Mouse (Mus musculus): Measurements from ENCODE around the gene Mettl7a2.
A peak's percentile ranks its signal among the peaks of the same experiment; 100 is the strongest.
"Not testable (repeated sequence)": the region's sequence is repeated elsewhere in the genome, so short reads cannot be mapped to it uniquely, and the experiment has no call there.

The Mettl7a2 gene

DNA sequence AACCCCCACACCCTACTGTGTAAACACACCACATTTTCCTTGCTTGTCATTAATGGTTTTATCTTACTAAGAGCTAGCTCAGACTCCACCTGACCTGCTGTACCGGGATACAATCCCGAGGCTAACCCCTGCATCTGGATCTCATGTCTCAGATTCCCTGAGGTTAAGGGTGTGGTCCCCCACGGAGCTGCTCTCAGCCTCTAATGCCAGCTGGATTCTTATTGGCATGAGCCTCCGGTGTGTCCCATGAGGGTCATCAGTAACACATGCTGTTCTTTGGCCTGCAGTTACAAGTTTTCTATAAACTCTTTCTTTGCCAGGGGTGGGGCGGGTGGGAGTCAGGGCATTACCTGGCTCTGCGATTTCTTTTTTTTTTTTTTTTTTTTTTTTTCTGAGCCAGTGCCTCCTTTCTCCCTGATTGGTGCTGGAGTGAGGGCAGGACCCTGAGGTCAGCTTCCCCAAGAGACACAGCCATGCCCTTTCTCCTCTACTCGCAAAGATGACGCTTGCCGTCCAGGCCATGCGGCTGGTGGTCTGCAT is at the start of gene Mettl7a2, which contains the start of gene Methig1:
Gene Mettl7a2 (plus strand): TSS at position 490 of the 540 bp plus-strand sequence.
Gene Methig1 (plus strand): TSS at position 439 of the 540 bp plus-strand sequence.
- DNase-seq (ENCODE audit: low read depth, low spot score), result no peak
- no peaks in the 10 kb centered on the region for H3K36me3 ChIP-seq (ENCODE audit: control insufficient read depth, insufficient read depth, low read length, poor library complexity, severe bottlenecking)

DNA sequence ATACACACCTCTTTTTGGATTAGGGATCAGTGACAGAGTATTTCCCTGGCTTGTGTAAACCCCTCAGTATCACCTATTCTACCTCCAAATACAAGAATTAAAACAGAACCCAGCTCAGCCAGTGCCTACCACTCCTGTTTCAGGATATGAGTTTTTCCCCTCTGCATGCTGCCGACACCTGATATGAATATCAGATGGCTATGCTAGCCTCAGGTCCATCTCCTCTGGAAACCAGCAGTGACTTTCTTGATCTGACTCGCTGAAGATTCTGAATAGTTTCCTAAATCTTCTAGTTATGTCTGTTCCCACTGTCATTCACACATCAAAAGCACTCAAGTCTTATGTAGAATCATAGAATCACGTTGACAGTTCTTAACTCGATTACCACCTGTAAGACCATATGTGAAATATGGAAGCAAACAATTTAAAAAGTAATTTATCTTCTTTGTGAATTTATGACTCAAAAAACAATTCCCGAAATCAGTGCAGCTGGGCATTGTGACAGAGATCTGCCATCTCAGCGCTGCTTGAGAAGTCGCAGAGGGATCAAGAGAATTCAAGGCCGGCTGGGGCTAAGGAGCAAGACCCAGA is 49.5 kb upstream of the Mettl7a2 start:
- H3K27me3 ChIP-seq (ENCODE audit: control insufficient read depth, insufficient read depth, low read length, poor library complexity, severe bottlenecking), result no peaks in the 10 kb centered on the region

More for the DNA sequence above, at the start of gene Mettl7a2, which contains the start of gene Methig1:
- H3K27me3 ChIP-seq (ENCODE audit: control insufficient read depth, insufficient read depth, low read length, poor library complexity, severe bottlenecking), result no peaks in the 10 kb centered on the region

DNA sequence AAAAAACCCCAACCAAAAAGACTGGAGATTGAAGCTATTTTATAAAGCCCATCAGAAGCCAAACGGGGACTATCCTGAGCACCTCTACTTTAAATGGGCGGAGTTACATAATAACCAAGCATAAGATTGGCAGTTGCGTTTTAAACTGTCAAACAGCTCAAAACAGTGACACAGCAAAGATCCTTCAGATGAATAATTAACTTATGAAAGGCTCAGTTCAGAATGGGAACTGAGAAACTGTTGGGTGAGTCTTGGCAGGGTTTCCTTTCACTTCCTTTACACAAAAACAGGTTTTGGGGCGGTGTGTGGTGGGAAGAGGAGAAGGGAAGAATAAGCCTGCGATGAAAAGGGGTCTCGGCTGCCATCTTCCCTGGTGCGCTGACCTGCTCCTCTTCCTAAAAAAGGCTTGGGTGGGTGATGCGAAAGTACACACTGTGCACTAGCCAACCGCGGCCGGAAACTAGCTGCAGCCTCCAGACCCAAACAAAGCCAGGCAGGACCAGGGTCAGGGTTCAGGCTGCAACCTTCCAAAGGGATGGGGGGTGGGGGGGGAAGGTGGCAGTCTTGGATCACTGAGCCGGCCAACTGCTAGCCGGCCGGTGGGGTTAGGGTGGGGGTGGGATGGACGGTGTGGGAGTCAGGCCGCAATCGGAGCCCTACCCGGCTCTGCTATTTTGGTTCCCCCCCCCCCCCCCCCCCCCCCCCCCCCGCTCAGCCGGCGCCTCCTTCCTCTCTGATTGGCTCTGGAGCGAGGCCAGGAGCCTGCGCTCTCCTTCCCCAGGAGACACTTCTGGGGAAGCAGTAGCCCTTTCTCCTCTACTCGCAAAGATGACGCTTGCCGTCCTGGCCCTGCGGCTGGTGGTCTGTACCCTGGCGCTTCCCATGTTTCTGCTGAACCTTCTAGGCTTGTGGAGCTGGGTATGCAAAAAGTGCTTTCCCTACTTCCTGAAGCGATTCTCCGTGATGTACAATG is 48.7 kb upstream of the Mettl7a2 start, which contains the start of gene Mettl7a1:
Gene Mettl7a1 (plus strand): TSS at position 122 of the 973 bp plus-strand sequence.
- peak; percentile 76 for DNase-seq (ENCODE audit: low read depth, low spot score)
- H3K27me3 ChIP-seq (ENCODE audit: control insufficient read depth, insufficient read depth, low read length, poor library complexity, severe bottlenecking), result no peaks in the 10 kb centered on the region
- H3K36me3 ChIP-seq (ENCODE audit: control insufficient read depth, insufficient read depth, low read length, poor library complexity, severe bottlenecking), result no peaks in the 10 kb centered on the region

More for the DNA sequence above, 49.5 kb upstream of the Mettl7a2 start:
- no peaks in the 10 kb centered on the region for H3K36me3 ChIP-seq (ENCODE audit: control insufficient read depth, insufficient read depth, low read length, poor library complexity, severe bottlenecking)
- DNase-seq (ENCODE audit: low read depth, low spot score), result no peak

DNA sequence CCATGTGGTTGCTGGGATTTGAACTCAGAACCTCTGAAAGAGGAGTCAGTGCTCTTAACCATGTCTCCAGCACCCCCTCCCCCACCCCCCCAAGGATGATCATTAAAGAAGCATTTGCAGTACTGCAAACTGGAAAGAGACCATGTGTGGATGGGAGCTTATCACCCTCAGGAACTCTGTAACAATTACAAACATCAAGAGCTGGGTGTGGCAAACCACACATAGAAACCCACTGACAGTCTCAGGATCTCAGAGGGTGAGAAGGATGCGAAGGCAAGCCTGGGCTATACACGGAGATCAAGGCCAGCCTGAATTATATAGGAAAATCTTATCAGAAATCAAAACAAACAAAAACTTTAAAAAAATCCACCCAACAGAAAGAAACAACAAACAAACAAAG is 46.8 kb upstream of the Mettl7a2 start:
- Histone ChIP-seq H3K36me3 (ENCODE audit: control insufficient read depth, insufficient read depth, low read length, poor library complexity, severe bottlenecking) (no peaks in the 10 kb centered on the region), H3K27me3 (ENCODE audit: control insufficient read depth, insufficient read depth, low read length, poor library complexity, severe bottlenecking) (no peaks in the 10 kb centered on the region)
- no peak for DNase-seq (ENCODE audit: low read depth, low spot score)

DNA sequence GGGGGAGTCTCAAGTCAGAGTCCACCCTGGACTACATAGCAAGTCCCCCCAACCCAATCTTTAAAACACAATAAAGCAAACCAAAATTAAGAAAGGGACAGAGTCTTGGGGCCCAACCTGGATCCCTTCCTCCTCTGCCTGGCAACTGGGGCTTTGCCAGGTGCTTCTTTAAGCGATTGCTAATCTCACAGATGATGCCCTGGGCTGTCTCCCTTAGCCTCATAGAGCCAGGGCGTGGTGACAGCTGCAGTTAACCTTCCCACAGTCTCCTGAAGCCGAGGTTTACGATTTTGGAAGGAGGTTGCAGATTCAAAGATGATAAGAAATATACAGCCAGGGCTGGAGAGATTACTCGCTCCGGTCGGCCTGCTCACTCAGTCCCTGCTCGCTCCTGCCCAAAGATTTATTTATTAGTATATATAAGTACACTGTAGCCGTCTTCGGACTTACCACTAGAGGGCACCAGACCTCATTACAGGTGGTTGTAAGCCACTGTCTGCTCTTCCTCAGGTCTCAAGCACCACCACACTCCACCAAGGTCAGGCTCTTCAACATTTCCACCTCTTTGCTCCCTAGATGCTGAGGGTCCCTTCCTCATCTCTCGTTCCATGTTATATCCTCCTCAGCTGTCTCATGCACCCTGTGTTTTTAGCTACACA is 45.4 kb upstream of the Mettl7a2 start:
- not testable (repeated sequence) for H3K36me3 ChIP-seq (ENCODE audit: control insufficient read depth, insufficient read depth, low read length, poor library complexity, severe bottlenecking); H3K27me3 ChIP-seq (ENCODE audit: control insufficient read depth, insufficient read depth, low read length, poor library complexity, severe bottlenecking)
- DNase-seq (ENCODE audit: low read depth, low spot score), result peak; percentile 82

DNA sequence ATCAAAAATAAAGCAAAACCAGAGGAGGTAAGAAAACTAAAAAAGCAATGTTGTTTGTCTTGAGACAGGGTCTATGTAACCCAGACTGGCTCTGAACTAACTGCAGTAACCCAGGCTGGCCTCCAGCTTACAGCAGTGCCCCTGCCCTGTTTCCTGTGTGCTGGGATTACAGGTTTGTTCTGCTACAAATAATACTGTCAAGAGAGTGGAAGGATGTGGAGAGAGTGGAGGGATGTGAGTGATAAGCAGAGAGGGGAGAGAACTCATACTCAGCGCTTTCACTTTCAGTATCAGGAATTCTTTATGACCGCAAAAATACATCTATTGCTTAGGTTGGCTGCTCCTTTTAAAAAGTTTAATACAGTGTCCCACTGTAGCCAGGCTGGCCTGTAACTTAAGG is 40.7 kb upstream of the Mettl7a2 start:
- Histone ChIP-seq H3K27me3 (ENCODE audit: control insufficient read depth, insufficient read depth, low read length, poor library complexity, severe bottlenecking) (no peaks in the 10 kb centered on the region), H3K36me3 (ENCODE audit: control insufficient read depth, insufficient read depth, low read length, poor library complexity, severe bottlenecking) (no peaks in the 10 kb centered on the region)
- DNase-seq (ENCODE audit: low read depth, low spot score), result no peak

DNA sequence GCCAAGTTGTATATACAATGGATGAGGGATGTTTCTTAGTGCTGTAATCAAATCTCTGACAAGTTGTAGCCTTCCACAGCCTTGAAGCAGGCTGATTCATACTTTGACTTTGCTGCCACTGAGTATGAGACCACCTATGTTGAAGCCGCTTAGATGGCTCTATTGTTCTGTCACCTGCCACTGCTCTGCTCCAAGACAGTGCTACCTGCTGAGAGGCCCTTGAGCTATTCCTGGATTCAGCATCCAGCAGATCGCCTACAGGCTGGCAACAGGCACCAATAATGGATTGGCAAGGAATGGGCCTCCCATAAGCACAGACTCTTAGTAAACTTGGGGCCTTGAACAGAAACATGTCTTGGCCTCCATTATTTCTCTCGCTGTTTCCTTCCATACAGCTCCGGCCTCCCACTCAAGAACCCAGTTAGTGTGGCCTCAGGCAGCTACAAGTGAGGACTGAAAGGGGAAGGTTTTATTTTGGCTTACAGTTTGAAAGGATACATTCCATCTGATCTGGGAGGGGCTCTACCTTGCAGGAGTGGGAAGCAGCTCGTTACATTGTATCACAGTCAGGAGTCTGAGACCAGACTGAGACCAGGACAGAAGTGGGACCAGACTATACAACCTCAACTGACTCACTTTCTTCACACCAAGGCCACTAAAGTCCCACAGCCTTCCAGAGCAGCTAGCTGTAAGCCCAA is 38.4 kb upstream of the Mettl7a2 start:
- Histone ChIP-seq H3K27me3 (ENCODE audit: control insufficient read depth, insufficient read depth, low read length, poor library complexity, severe bottlenecking) (no peaks in the 10 kb centered on the region), H3K36me3 (ENCODE audit: control insufficient read depth, insufficient read depth, low read length, poor library complexity, severe bottlenecking) (no peaks in the 10 kb centered on the region)
- DNase-seq (ENCODE audit: low read depth, low spot score), result no peak

DNA sequence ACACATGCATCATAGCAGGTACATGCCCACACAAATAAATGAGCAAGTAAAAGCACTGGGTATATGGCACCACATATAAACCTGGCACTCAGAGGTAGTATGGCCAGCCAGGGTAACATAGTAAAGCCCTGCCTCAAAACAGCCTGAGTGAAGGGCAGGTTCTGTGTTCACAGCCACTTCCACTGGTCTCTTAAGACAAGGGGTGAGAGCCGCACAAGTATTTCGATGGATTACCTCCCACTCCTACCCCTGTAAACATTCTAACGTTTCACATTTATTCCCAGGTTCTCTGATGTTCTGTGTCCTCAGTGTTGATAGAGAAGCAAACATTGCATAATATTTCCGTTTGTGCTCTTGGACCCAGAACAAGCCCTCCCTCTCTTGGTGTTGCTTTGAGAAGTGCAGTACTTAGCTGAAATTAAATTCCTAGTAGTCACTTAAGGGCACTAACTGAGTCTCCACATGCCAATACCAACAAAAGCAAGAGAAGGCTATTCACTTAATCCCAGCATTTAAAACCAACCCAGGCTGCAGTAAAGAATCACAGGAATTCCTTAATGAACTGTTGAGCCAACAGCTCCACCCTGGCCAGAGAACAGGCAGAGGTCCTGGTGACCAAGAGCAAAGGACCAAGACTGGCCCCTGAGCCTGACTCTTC is 34.9 kb upstream of the Mettl7a2 start:
- H3K36me3 ChIP-seq (ENCODE audit: control insufficient read depth, insufficient read depth, low read length, poor library complexity, severe bottlenecking); H3K27me3 ChIP-seq (ENCODE audit: control insufficient read depth, insufficient read depth, low read length, poor library complexity, severe bottlenecking); DNase-seq (ENCODE audit: low read depth, low spot score): not testable (repeated sequence)

DNA sequence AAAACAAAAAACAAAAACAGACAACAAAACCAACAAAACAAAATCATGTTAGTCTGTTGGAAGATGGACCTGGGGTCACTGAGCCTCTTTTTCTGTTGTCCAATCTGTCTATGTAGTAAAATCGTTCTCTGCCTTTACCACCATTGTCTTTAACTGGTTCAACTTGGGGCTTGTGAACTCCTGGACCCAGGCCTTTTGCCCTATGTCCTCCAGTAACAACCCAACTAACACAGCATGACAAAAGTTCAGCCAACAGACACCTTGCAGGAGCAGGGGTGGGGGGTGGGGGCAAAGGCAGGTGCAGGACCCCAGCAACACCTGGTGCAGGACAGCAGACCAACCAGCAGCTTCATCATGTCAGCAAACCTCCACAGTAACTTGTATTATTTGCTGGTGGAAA is 33.1 kb upstream of the Mettl7a2 start:
- H3K36me3 ChIP-seq (ENCODE audit: control insufficient read depth, insufficient read depth, low read length, poor library complexity, severe bottlenecking), result no peaks in the 10 kb centered on the region
- no peak for DNase-seq (ENCODE audit: low read depth, low spot score)
- no peaks in the 10 kb centered on the region for H3K27me3 ChIP-seq (ENCODE audit: control insufficient read depth, insufficient read depth, low read length, poor library complexity, severe bottlenecking)

DNA sequence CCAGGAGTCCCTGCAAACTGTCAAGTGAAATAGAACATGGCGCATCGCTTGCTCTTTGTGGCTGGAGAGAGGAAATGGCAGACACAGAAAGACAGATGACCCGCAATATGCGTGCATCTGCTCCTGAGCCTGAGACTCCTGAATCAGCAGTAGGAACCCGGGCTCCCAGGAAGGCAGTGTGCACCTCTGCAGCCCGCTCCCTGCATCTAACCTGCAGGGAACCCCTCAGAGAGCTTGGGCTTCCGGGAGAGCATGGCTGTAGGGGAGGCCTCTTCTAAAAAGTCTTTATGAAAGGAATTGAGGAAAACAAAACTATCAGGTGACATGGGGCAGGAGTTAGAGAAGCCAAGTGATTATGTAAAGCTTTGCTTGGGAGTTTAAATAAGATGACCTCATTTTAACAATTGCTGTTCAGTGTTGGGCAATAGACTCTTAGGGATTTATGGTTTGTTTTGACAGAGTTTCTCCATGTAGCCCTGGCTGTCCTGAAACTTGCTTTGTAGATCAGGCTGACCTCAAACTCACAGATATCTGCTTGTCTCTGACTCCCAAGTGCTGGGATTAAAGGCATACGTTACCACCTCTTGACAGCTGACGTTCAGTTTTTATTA is 32.6 kb upstream of the Mettl7a2 start:
- DNase-seq (ENCODE audit: low read depth, low spot score), result no peak
- H3K36me3 ChIP-seq (ENCODE audit: control insufficient read depth, insufficient read depth, low read length, poor library complexity, severe bottlenecking), result no peaks in the 10 kb centered on the region
- no peaks in the 10 kb centered on the region for H3K27me3 ChIP-seq (ENCODE audit: control insufficient read depth, insufficient read depth, low read length, poor library complexity, severe bottlenecking)

DNA sequence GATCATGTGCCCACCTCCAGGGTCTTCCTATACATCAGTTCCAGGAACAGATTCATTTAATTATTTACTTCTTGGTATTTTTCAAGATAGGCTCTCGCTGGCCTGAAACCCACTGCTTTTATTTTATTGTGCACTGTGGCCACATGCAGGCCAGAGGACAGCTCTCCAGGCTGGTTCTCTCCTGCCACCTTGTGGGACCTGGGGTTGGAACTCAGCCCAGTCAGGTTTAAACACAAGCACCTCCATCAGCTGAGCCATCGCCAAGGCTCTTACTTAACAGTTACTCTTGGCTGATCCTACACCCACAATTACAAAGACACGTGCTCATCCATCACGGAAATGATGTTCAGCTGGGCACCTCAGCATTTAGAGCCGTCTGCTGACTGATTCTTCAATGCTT is 31.9 kb upstream of the Mettl7a2 start:
- DNase-seq (ENCODE audit: low read depth, low spot score), result peak; percentile 23
- H3K27me3 ChIP-seq (ENCODE audit: control insufficient read depth, insufficient read depth, low read length, poor library complexity, severe bottlenecking), result no peaks in the 10 kb centered on the region
- no peaks in the 10 kb centered on the region for H3K36me3 ChIP-seq (ENCODE audit: control insufficient read depth, insufficient read depth, low read length, poor library complexity, severe bottlenecking)

DNA sequence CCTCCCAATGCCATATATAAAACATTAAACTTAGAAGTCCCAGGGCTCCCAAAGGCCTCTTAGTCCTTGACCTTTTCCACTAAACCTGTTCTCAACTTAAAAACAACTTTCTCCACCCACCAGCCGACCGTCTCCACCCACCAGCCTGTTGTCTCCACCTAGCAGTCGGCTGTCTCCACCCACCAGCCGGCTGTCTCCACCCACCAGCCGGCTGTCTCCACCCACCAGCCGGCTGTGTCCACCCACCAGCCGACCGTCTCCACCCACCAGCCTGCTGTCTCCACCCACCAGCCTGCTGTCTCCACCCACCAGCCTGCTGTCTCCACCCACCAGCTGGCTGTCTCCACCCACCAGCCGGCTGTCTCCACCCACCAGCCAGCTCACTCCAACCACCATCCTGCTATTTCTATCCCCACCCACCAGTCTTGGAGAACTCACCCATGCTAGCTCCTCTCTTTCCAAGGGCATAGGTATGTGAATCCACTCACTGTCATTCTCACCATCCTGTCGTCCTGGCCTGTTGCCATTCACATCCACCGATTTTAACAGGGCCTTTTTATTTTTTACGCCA is 28.9 kb upstream of the Mettl7a2 start:
- no peaks in the 10 kb centered on the region for H3K27me3 ChIP-seq (ENCODE audit: control insufficient read depth, insufficient read depth, low read length, poor library complexity, severe bottlenecking)
- no peaks in the 10 kb centered on the region for H3K36me3 ChIP-seq (ENCODE audit: control insufficient read depth, insufficient read depth, low read length, poor library complexity, severe bottlenecking)
- DNase-seq (ENCODE audit: low read depth, low spot score), result no peak

DNA sequence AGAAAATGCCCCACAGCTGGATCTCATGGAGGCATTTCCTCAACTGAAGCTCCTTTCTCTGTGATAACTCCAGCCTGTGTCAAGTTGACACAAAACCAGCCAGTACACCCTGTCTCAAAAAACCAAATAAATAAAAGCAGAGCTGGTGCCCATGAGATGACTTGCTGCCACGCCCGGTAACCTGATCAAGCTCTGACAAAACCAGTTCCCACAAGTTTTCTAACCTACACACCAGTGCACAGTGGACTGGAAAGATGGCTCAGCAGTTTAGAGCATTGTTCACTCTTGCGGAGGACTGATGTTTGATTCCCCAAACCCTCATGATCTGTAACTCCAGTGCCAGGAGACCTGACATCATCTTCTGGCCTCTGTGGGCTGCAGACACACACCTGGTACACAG is 27.8 kb upstream of the Mettl7a2 start:
- no peak for DNase-seq (ENCODE audit: low read depth, low spot score)
- Histone ChIP-seq H3K27me3 (ENCODE audit: control insufficient read depth, insufficient read depth, low read length, poor library complexity, severe bottlenecking) (no peaks in the 10 kb centered on the region), H3K36me3 (ENCODE audit: control insufficient read depth, insufficient read depth, low read length, poor library complexity, severe bottlenecking) (no peaks in the 10 kb centered on the region)
